Mouse (Mus musculus) natural killer cell, adult 2 months (primary cell): ENCODE data around the gene Inpp4b.

Experiments used
- DNase-seq, 2 experiments: peaks; one replicate each; pipeline ENCODE4 v3.0.0; 2022; ENCODE audit warnings: low spot score in 2 of 2

Inpp4b gene

DNA sequence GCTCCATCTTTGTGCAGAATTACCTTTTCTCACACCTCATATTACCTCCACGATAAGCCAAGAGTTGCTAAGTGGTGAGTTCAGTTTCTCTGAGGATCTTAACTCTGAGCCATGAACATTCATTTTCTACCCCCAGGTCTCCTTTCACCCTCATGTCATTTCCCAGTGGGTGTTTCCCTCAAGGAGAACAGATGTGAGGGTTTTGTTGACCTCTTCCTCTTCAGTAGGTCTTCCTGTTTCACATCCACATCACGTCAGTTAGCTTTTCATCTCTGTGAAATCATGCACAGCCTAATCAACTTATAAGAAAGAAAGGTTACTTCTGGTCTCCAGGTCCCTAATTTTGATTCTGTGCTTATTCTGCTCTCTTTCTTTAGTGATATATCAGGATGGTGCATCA, 124.4 kb downstream of the Inpp4b start:
- peak in 1 of 2 experiments; percentile 14 for DNase-seq

DNA sequence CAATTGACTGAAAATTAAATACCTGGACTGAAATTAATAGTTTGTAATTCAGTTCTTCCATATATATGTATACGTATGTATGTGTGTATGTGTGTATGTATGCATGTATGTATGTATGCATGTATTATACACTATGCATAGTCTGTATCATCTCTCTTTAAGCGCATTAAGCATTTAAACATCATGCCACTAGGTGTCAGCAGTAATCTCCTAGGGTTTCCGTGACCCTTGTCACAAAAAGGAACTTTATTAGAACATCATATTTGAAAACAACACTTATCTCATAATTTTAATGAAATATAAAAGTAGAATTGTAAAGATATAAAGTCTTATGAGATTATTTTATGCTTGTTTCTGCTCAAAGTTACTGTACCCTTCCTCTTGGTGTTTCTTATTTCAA, 136.3 kb downstream of the Inpp4b start:
- DNase-seq: no peak

DNA sequence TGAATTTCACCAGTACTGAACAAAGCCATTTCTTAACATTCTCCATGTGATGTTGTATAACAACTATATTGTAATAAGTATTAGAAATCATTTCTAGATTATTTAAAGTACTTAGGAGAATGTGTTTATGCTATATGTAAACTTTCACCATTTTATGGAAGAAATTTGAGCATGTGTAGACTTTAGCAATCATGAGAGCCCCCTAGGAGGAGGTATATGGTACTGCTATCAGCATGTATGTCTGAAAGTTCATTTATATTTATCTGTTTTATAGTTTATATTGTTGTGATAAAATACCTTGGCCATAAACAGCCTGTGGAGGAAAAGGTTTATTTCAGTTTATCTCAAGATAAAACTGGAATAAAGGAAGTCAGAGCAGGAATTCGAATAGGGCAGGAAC, 141.5 kb downstream of the Inpp4b start:
- no peak for DNase-seq

GRCm38 (mm10) chr8:81485626-81486025, 143.3 kb downstream of the Inpp4b start:
- no peak for DNase-seq

DNA sequence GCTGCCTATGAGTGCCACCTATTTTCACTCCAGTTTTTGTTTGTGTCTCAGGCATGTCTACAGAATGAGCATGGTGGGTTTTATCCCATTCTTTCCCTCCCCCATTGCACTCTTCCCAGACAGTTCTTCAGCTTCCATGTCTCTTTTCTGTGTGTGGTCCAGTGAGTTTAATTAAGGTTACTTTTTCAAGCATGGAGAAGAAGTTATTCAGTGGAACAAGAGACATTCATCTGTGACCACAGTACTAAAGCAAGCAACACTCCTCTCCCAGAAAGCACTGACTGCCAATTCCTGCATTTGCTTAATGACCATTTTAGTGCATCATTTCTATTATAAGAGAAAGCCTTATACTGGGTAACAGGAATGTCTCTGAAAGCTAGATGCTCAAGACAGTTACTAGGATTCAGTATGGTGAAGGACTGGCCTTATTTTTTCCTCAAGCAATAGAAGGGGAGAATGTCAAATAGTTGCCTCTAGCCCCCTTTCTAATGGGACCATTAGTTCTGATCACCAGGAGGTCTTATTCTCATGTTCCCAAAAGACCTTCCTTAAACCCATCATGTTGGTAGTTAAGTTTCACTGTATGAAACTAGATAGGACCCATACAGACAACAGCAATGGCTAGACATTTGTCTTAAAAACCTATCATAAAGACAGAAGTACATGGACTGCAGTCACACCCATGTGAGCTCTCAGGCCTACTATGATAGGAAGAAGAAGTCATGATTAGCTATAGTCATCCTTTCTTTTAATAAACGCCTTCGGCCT, 147.7 kb downstream of the Inpp4b start:
- no peak for DNase-seq

DNA sequence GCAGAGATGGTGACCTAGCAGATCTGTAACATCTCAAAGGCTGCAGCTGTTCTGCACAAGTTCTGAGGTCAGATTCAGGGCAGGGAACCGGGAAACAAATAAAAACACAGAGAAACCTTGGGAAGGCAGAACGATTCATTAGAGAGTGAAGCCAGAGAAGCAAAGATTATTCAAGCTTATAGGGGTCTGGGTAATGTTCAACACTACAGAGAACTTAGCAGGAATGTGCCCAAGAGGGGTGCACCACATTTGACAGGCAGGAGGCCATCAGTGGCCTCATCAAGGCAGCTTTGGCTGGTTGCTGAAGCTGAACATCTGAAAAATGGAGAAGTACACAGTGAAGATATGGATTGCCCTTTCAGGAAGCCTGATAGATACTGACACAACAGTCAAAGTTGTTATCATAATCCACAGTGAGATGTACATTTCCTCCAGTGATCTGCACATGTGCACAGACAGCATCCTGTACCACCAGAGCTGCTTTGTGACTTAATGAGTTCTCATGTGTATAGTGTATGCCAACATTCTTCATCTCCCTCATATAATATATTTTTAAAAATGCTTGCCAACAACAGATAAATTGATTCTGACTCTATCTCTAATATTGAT, 148.8 kb downstream of the Inpp4b start:
- no peak for DNase-seq

GRCm38 (mm10) chr8:81491706-81492204, 149.4 kb downstream of the Inpp4b start:
- no peak for DNase-seq

DNA sequence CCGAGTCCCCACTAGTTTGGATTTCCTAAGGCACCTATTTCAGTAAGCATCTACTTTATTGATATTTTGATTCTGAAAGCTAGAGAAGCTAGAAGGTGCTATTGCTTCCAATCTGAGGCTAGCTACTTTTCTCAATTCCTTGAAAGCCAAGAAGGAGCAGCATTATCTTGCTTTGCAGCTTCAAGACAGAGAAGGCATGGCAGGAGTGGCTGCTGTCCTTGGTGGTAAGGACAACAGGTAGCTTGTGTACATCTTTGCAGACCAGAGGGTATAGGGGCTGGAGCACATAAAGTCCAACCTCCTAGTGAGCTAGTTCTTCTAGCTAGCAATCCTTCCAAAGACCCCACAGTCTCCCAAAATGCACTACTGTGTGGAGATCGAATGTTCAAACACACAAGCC, 152.5 kb downstream of the Inpp4b start:
- DNase-seq: no peak

DNA sequence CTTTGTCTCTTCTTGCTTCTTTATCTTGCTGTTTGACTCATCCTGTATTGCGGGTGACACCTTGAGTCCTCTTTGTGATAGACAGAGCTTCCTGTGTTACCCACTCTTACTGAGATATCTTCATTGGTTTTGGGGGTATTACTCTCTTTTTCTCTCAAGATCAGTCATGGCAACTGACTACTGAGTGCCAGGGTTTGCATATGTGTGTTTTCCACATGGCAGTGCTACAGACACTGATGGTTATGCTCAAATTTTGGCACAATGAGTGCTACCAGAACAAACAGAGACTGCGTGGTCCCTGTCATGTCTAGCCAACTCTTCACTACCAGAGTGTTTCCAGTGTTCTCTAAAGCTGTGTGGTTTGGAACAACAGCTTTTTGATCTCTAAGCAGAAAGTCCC, 155.3 kb downstream of the Inpp4b start:
- peak; percentile 63 to 77 for DNase-seq

- no peak for DNase-seq
Observed at GRCm38 (mm10) chr8:81502216-81502615, 159.9 kb downstream of the Inpp4b start.

GRCm38 (mm10) chr8:81502982-81503381, 160.6 kb downstream of the Inpp4b start:
- no peak for DNase-seq

DNA sequence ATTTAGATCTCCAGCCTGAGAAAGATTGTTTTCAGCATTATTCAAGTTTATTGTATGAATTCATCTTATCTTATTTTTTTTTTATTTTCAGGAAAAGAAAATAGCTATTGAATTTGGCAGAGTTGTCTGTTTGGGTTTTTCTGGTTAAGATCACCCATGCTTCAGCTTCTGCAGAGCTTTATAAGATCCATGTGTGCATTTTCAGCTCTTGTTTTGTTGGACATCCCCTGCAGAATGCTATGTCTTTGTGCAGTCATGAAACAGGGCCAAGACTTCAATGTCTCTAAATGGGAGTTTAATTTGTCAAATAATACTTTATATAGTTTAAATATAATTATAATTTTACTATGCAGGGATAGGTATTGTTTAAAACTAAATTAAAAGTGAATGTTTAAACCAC, 170.5 kb downstream of the Inpp4b start:
- DNase-seq: no peak

DNA sequence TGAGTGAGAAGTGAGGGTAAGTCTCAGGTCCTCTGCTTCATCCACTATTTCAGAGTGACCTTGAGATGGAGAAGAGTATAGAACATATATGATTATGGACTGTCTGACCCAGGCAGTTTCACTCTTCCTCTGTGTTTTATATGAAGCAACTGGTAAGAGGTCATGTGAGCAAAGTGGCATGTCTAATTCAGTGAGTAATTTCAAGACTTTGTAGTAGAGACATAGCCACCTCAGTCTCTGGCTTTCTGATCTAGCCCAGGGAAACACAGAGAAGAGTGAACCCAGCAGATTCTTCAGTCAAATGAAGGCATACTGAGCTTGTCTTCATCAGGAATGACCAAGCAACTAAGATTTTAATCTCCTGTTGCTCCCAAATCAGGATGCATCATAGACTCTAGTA, 172.1 kb downstream of the Inpp4b start:
- no peak for DNase-seq

GRCm38 (mm10) chr8:81522085-81522484, 179.7 kb downstream of the Inpp4b start:
- no peak for DNase-seq

GRCm38 (mm10) chr8:81524561-81524960, 182.2 kb downstream of the Inpp4b start:
- DNase-seq: no peak

DNA sequence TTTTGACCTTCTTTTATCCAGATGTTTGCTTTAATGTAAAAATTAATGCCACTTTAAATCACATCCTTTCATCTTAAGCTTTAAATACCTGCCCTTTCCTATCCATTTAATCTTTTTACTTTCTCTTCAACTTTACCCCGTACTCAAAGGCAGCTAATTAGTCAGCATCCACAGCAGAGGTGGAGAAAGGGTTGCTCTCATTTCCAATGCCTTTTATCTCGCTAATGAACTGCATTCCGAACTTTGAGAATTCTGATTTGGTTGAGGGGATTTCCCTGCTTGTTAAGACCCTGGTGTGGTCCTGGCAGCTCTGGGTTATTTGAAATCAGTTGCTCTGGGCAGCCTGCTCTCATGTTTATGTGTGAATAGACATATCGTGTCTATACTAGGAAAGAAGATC, 185.3 kb downstream of the Inpp4b start:
- no peak for DNase-seq

GRCm38 (mm10) chr8:81538310-81538709, 196.0 kb downstream of the Inpp4b start:
- DNase-seq: no peak

GRCm38 (mm10) chr8:81558550-81558949, 216.2 kb downstream of the Inpp4b start:
- DNase-seq: no peak

DNA sequence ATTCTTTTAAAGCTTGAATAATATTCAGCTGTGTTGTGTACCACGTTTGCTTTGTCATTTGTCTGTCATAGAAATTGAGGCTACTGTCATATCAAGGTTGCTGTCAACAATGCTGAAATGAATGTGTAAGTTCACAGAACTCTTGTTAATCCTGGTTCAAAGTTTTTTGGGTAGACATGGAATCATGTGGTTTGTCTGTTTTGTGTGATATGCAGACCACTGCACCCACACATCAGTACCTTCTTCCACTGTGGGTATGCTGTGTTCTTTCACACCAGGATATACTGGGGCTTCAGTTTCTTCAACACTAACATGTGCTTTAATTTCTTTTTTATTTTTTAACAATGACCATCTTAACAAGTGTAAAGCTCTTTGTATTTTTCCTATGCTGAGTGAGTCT, 220.0 kb downstream of the Inpp4b start:
- no peak for DNase-seq

DNA sequence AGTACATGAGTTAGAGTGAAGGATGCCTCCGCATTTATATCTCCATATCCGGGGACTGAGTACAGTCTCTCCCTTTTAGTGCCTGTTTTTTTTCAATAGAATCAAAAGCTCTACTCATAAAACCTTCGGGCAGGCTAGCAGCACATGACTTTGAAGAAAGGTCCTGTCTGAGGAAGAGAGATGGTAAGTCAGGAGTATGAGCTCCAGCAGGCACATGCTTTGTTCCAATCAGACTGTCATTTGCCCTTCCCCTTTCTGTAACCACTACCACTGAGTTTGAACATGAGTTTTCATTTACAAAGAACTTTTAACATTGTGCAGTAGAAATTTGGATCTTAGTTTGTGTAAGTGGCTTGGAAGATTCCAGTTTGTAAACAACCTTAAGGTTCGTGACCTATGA, 223.1 kb downstream of the Inpp4b start:
- no peak for DNase-seq

GRCm38 (mm10) chr8:81572319-81573104, 230.2 kb downstream of the Inpp4b start:
- no peak for DNase-seq

DNA sequence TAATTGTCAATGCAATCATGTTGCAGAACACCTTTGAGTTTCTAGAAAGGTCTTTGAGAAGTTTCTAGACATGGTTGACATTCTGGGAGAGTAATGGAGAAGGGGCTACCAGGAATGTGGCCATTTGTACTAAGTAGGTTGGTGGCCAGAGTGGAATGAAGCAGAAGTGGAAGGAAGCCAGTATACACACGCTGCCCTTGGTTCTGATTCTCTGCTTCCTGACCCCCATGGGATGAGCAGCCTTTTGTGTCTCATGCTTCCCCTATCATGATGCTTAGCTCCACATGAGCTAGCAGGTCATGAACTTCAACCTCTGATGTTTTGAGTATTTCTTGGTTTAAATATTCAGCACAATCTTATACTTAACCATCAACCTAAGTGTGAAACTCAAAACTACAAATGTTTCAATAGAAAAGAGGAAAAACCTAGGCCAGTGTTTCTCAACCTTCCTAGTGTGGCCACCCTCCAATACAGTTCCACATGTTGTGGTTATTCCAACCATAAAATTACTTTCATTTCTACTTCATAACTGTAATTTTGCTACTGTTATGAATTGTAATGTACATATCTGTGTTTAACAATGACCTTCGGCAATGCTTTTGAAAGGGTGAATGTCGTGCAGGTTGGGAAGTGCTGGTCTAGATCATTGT, 233.0 kb downstream of the Inpp4b start:
- DNase-seq: no peak
